Mouse (Mus musculus) megakaryocyte, embryonic 14.5 days (primary cell): Measurements from ENCODE around the gene Igfbp3. TPM values are rescaled to one million over a fixed set of nuclear protein-coding genes. Genes with fewer than 3 reads are reported as not detected.

Experiments used
- H3K27me3 ChIP-seq: replicated peaks from 2 replicates; pipeline ENCODE3; 2012; ENCODE audit warnings: inconsistent platforms
- H3K36me3 ChIP-seq: replicated peaks from 2 replicates; pipeline ENCODE3; 2012; ENCODE audit warnings: low read length, inconsistent platforms, mixed read lengths
- H3K4me1 ChIP-seq: 2 replicates; pipeline ENCODE4 v1.6.1; 2012; ENCODE audit warnings: inconsistent platforms
- H3K4me3 ChIP-seq: replicated peaks from 2 replicates; pipeline ENCODE3; 2012; ENCODE audit warnings: moderate library complexity, mild to moderate bottlenecking, inconsistent platforms
- H3K9me3 ChIP-seq: 2 replicates; pipeline ENCODE4 v1.6.1; 2012; ENCODE audit warnings: inconsistent platforms
- FLI1 ChIP-seq: IDR thresholded peaks from 2 replicates; pipeline ENCODE4 v1.6.1; 2012; ENCODE audit warnings: low read length, inconsistent platforms, mixed read lengths
- GATA1 ChIP-seq: IDR thresholded peaks from 3 replicates; pipeline ENCODE4 v1.6.1; 2012; ENCODE audit warnings: mixed read lengths, low read length, inconsistent platforms, borderline replicate concordance
- polyA plus RNA-seq: library from polyadenylated mRNA; stranded (reverse); fragments of >175 nt; gene quantifications from 2 replicates; pipeline ENCODE4 v1.2.3, GENCODE M21; 2012; ENCODE audit warnings: low replicate concordance; ENCODE audit not compliant: insufficient read depth

Gene Igfbp3
- polyA plus RNA-seq = 0.17 TPM in 1 of 2 replicates, not detected in the other

GRCm38 (mm10) chr11:7213501-7214341 lies at the start of gene Igfbp3:
TSS of gene Igfbp3 (minus strand) at chr11:7213923.
- H3K36me3 ChIP-seq = no peaks in the 10 kb centered on the region
- TF ChIP-seq GATA1 = no peak
- TF ChIP-seq FLI1 = no peak
- peak within 1 kb of the TSS; percentile 50 for H3K4me3 ChIP-seq
- H3K4me1 ChIP-seq = peaks cover 8% of the 10 kb centered on the region; the same call in 1 of the 2 replicates
- H3K27me3 ChIP-seq = peaks cover 43% of the 10 kb centered on the region
- H3K9me3 ChIP-seq = no peaks in the 10 kb centered on the region

DNA sequence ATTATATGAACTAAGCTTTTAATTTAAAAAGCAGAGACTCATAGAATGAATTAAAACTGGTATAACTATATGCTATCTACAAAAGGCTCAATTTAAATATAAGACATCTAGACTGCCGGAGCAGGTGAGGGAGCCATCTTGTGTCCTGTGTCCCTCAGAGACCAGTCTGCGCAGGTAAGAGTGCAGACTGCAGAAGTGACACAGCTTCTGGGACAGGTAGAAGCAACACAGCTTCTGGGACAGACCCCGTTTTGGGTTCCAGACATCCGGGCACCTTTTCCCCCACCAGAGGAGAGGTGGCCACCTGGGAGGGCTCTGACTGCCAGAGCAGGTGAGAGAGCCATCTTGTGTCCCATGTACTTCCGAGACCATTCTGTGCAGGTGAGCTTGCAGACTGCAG lies 37.1 kb upstream of the Igfbp3 start:
- TF ChIP-seq GATA1 = no peak
- no peak for TF ChIP-seq FLI1
- no peaks in the 10 kb centered on the region for H3K36me3 ChIP-seq
- no peak overlapping the region for H3K4me3 ChIP-seq
- H3K27me3 ChIP-seq = no peaks in the 10 kb centered on the region
- peaks cover 11% of the 10 kb centered on the region for H3K9me3 ChIP-seq
- no peaks in the 10 kb centered on the region for H3K4me1 ChIP-seq

DNA sequence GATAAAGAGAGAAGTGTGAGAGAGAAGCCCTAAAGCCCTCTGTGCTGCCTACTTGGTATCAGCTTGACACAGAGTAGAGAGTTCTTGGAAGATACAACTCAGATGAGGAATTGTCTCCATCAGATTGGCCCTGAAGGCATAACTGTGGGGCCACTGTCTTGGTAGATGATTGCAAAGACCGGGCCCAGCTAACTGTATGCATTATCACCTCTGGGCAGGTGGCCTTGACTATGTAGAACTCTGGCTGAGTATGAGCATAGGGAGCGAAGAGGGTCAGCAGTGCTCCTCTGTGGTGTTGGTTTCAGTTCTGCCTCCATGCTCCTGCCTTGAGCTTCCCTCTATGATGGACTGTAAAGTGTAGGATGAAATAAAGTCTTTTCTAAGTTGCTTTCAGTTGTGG lies 36.7 kb upstream of the Igfbp3 start:
- TF ChIP-seq FLI1 = no peak
- no peak for TF ChIP-seq GATA1
- no peaks in the 10 kb centered on the region for H3K36me3 ChIP-seq
- H3K27me3 ChIP-seq = no peaks in the 10 kb centered on the region
- H3K4me1 ChIP-seq = no peaks in the 10 kb centered on the region
- peaks cover 11% of the 10 kb centered on the region for H3K9me3 ChIP-seq
- no peak overlapping the region for H3K4me3 ChIP-seq

DNA sequence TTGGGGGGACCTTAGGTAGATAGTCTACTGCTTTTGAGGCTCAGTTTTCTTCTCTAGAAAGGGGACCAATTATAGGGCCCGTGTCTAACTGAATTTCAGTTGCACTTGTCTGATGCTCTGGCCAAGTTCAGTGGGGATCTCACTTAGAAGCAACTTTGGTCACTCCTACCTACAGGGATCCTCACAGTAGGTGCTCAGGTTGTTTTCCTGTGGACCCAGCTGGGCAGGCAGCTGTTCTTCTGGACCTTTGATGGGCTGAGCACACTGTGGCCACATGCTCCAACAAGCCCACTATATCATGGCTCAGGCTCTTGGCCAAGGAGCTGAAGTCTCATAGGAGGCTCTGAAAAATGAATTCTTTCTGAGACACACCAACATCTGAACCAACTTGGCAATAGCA lies 31.1 kb upstream of the Igfbp3 start:
- H3K9me3 ChIP-seq = peaks cover 7% of the 10 kb centered on the region
- no peaks in the 10 kb centered on the region for H3K27me3 ChIP-seq
- TF ChIP-seq FLI1 (no peak), GATA1 (no peak)

GRCm38 (mm10) chr11:7239041-7239740 lies 25.5 kb upstream of the Igfbp3 start:
- H3K4me1 ChIP-seq = no peaks in the 10 kb centered on the region
- H3K27me3 ChIP-seq = no peaks in the 10 kb centered on the region
- TF ChIP-seq GATA1 (no peak), FLI1 (no peak)
- H3K36me3 ChIP-seq = no peaks in the 10 kb centered on the region
- H3K4me3 ChIP-seq = no peak overlapping the region
- peaks cover 14% of the 10 kb centered on the region; the same call in 1 of the 2 replicates for H3K9me3 ChIP-seq

More for the DNA sequence above, 31.1 kb upstream of the Igfbp3 start:
- Histone ChIP-seq H3K36me3 (no peaks in the 10 kb centered on the region), H3K4me1 (no peaks in the 10 kb centered on the region), H3K4me3 (no peak overlapping the region)

GRCm38 (mm10) chr11:7238546-7238945 lies 24.8 kb upstream of the Igfbp3 start:
- TF ChIP-seq FLI1 (no peak), GATA1 (no peak)
- Histone ChIP-seq H3K4me3 (no peak overlapping the region), H3K4me1 (no peaks in the 10 kb centered on the region), H3K27me3 (no peaks in the 10 kb centered on the region), H3K36me3 (no peaks in the 10 kb centered on the region), H3K9me3 (peaks cover 14% of the 10 kb centered on the region; the same call in 1 of the 2 replicates)

DNA sequence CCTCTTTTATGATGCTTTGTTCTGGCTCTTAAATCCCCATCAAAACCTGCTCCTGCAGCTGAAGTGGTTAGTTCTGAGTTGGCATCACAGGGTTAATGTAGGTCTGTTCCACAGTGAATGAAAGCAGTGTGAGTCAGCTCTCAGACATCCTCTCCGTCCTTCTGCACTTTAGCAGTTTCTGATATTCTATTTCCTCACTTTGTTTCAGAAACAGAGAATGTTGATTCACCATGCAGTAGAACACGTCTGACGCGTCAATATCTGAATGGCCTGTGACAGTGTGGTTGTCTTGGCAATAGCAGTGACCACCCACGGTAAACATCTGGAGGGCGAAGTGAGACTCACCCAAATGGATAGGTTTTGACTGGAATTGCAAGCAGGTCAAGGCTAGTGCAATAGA lies 24.0 kb upstream of the Igfbp3 start:
- Histone ChIP-seq H3K9me3 (peaks cover 14% of the 10 kb centered on the region; the same call in 1 of the 2 replicates), H3K36me3 (no peaks in the 10 kb centered on the region), H3K4me3 (no peak overlapping the region), H3K4me1 (no peaks in the 10 kb centered on the region), H3K27me3 (no peaks in the 10 kb centered on the region)
- TF ChIP-seq GATA1 (no peak), FLI1 (no peak)

- TF ChIP-seq FLI1 = no peak
- no peak for TF ChIP-seq GATA1
- Histone ChIP-seq H3K27me3 (no peaks in the 10 kb centered on the region), H3K4me3 (no peak overlapping the region), H3K4me1 (no peaks in the 10 kb centered on the region), H3K36me3 (no peaks in the 10 kb centered on the region), H3K9me3 (peaks cover 14% of the 10 kb centered on the region; the same call in 1 of the 2 replicates)
Measured at GRCm38 (mm10) chr11:7236751-7237150, 23.0 kb upstream of the Igfbp3 start.

- Histone ChIP-seq H3K27me3 (no peaks in the 10 kb centered on the region), H3K4me3 (no peak overlapping the region), H3K4me1 (no peaks in the 10 kb centered on the region), H3K9me3 (peaks cover 14% of the 10 kb centered on the region; the same call in 1 of the 2 replicates), H3K36me3 (no peaks in the 10 kb centered on the region)
- TF ChIP-seq GATA1 (no peak), FLI1 (no peak)
Measured at GRCm38 (mm10) chr11:7234981-7235609, 21.4 kb upstream of the Igfbp3 start.
